Mouse (Mus musculus): Measurements from ENCODE around the gene Cryz.

- TF ChIP-seq E2F4 (IDR thresholded peaks at IDR 0.05; ENCODE audit: borderline replicate concordance, low read depth, low read length) = no peak
- no peak for TF ChIP-seq GABPA (IDR thresholded peaks at IDR 0.05; ENCODE audit: low read depth, low read length)
- TF ChIP-seq ZC3H11A (IDR thresholded peaks at IDR 0.05; ENCODE audit: low read depth, low read length) = no peak
- no peak for TF ChIP-seq HCFC1 (IDR thresholded peaks at IDR 0.05; ENCODE audit: low read depth, low read length)
- no peak for TF ChIP-seq POLR2A (IDR thresholded peaks at IDR 0.05; ENCODE audit: control insufficient read depth in 1 of 2, insufficient read depth in 1 of 2, low read depth in 1 of 2, low read length in 2 of 2, poor library complexity in 1 of 2)
- no peak for TF ChIP-seq USF1 (IDR thresholded peaks at IDR 0.05; ENCODE audit: low read depth, low read length)
- TF ChIP-seq POLR2AphosphoS2 (IDR thresholded peaks at IDR 0.05; ENCODE audit: low read length) = no peak
- TF ChIP-seq CTCF (IDR thresholded peaks at IDR 0.05 in 2 of 3, conservative IDR thresholded peaks at IDR 0.05 in 1 of 3; ENCODE audit: control insufficient read depth in 1 of 3, insufficient read depth in 1 of 3, low read depth in 2 of 3, low read length in 3 of 3, poor library complexity in 1 of 3, severe bottlenecking in 1 of 3) = no peak
- TF ChIP-seq MAZ (IDR thresholded peaks at IDR 0.05; ENCODE audit: low read depth, low read length) = no peak
- no peak for TF ChIP-seq ZNF384 (IDR thresholded peaks at IDR 0.05; ENCODE audit: low read depth, low read length)
- no peak for TF ChIP-seq RCOR1 (IDR thresholded peaks at IDR 0.05; ENCODE audit: low read depth, low read length)
- no peak for TF ChIP-seq MAFK (IDR thresholded peaks at IDR 0.05; ENCODE audit: borderline replicate concordance, low read depth, low read length)
- TF ChIP-seq ETS1 (IDR thresholded peaks at IDR 0.05; ENCODE audit: low read depth, low read length) = no peak
Observed at GRCm38 (mm10) chr3:154550326-154551034, 46.0 kb upstream of the Cryz start.

Measured in MEL (cell line).